In genomic region chr17:15379741-15380526, GRCm38 (mm10) we compare ENCODE assay signal across 8 mouse cellular contexts. TPM values are rescaled to one million over a fixed set of nuclear protein-coding genes. Genes with fewer than 3 reads are reported as not detected.
A peak's percentile ranks its signal among the peaks of the same experiment; 100 is the strongest.
DNase-seq lines count a peak whose midpoint lies in the region; ATAC-seq and TF ChIP-seq lines count a peak whose summit lies in the region.

No protein-coding gene starts in this region.

- no peaks in the 10 kb centered on the region for H3K9me3 ChIP-seq in lung, embryonic 14.5 days (ENCODE audit: low read depth, low read length)
- H3K9me3 ChIP-seq in forebrain, embryonic 11.5 days (ENCODE audit: control insufficient read depth, low read length): no peaks in the 10 kb centered on the region
- H3K9me3 ChIP-seq in limb, embryonic 13.5 days: no peaks in the 10 kb centered on the region

- H3K27me3 ChIP-seq in lung, embryonic 14.5 days (ENCODE audit: insufficient read depth, low read length): peaks cover 62% of the 10 kb centered on the region
- no peaks in the 10 kb centered on the region for H3K27me3 ChIP-seq in forebrain, embryonic 11.5 days (ENCODE audit: control insufficient read depth, insufficient read depth, low read length)
- peaks cover 96% of the 10 kb centered on the region for H3K27me3 ChIP-seq in limb, embryonic 13.5 days
- no peaks in the 10 kb centered on the region for H3K27me3 ChIP-seq in small intestine, adult 2 months (ENCODE audit: control insufficient read depth, insufficient read depth, low read length)

- H3K36me3 ChIP-seq in lung, embryonic 14.5 days (ENCODE audit: insufficient read depth): no peaks in the 10 kb centered on the region
- H3K36me3 ChIP-seq in forebrain, embryonic 11.5 days (ENCODE audit: control insufficient read depth, insufficient read depth, low read length): no peaks in the 10 kb centered on the region
- H3K36me3 ChIP-seq in limb, embryonic 13.5 days: no peaks in the 10 kb centered on the region
- H3K36me3 ChIP-seq in small intestine, adult 2 months (ENCODE audit: control insufficient read depth, insufficient read depth, low read length): no peaks in the 10 kb centered on the region

- H3K4me1 ChIP-seq in lung, embryonic 14.5 days (ENCODE audit: insufficient read depth): no peaks in the 10 kb centered on the region; the same call in 1 of the 2 replicates
- peaks cover 46% of the 10 kb centered on the region for H3K4me1 ChIP-seq in forebrain, embryonic 11.5 days (replicated peaks; ENCODE audit: control insufficient read depth, insufficient read depth, low read length)
- peaks cover 35% of the 10 kb centered on the region for H3K4me1 ChIP-seq in limb, embryonic 13.5 days
- H3K4me1 ChIP-seq in small intestine, adult 2 months (ENCODE audit: control insufficient read depth, insufficient read depth, insufficient read length, low read length): peaks cover 6% of the 10 kb centered on the region

- DNase-seq in lung, embryonic 14.5 days: no peak
- no peak for DNase-seq in lung, postnatal 10 days
- DNase-seq in forebrain, embryonic 11.5 days (ENCODE audit: low spot score): no peak
- no peak for DNase-seq in retina, postnatal 1 day
- no peak for DNase-seq in adrenal gland, adult 18-20 months (ENCODE audit: low spot score in 2 of 2)
- DNase-seq in lung, postnatal 14 days: no peak

- TF ChIP-seq CTCF in lung, embryonic 14.5 days (IDR thresholded peaks at IDR 0.05; ENCODE audit: low read depth): no peak
- no peak for TF ChIP-seq CTCF in small intestine, adult 2 months (IDR thresholded peaks at IDR 0.05; ENCODE audit: extremely low read depth, insufficient read length, insufficient replicate concordance, low read depth, low read length)

- peak overlapping the region; percentile 43 for H3K4me3 ChIP-seq in lung, embryonic 14.5 days (ENCODE audit: low read depth, low read length)
- peak overlapping the region; percentile 30 for H3K4me3 ChIP-seq in forebrain, embryonic 11.5 days (ENCODE audit: low read depth, low read length)
- H3K4me3 ChIP-seq in limb, embryonic 13.5 days: peak overlapping the region; percentile 49
- H3K4me3 ChIP-seq in small intestine, adult 2 months (ENCODE audit: low read depth, low read length): peak overlapping the region; percentile 61

- H3K9ac ChIP-seq in lung, embryonic 14.5 days: peak overlapping the region; percentile 53
- H3K9ac ChIP-seq in forebrain, embryonic 11.5 days (ENCODE audit: low read length): peak overlapping the region; percentile 56
- peak overlapping the region; percentile 67 for H3K9ac ChIP-seq in limb, embryonic 13.5 days

- no peak for ATAC-seq in lung, embryonic 14.5 days (ENCODE audit: insufficient read depth)
- no peak for ATAC-seq in forebrain, embryonic 11.5 days (replicated peaks; ENCODE audit: low FRiP score)
- no peak for ATAC-seq in limb, embryonic 13.5 days (ENCODE audit: low FRiP score, low read depth)

- no peak for TF ChIP-seq POLR2A in small intestine, adult 2 months (IDR thresholded peaks at IDR 0.05; ENCODE audit: low read depth, low read length)

- H3K4me2 ChIP-seq in lung, embryonic 14.5 days: peak overlapping the region; percentile 89
- H3K4me2 ChIP-seq in forebrain, embryonic 11.5 days (ENCODE audit: low read depth, low read length, severe bottlenecking): peak overlapping the region; percentile 73
- H3K4me2 ChIP-seq in limb, embryonic 13.5 days (replicated peaks): peak overlapping the region; percentile 85

- no peak overlapping the region for H3K27ac ChIP-seq in lung, embryonic 14.5 days (ENCODE audit: low read depth)
- H3K27ac ChIP-seq in forebrain, embryonic 11.5 days (ENCODE audit: low read depth, low read length): peak overlapping the region; percentile 92
- H3K27ac ChIP-seq in limb, embryonic 13.5 days: no peak overlapping the region
- H3K27ac ChIP-seq in small intestine, adult 2 months (ENCODE audit: insufficient read depth, low read depth, low read length): no peak overlapping the region

- 11% methylated on average over 17 of the region's 17 CpGs for WGBS in lung, embryonic 14.5 days
- 6% methylated on average over 17 of the region's 17 CpGs for WGBS in forebrain, embryonic 11.5 days
- 9% methylated on average over 17 of the region's 17 CpGs for WGBS in limb, embryonic 13.5 days
- 22% methylated on average over 17 of the region's 17 CpGs for whole genome bisulfite sequencing in small intestine, adult 2 months

RNA-seq across cellular contexts. Expression of gene Dll1, which starts 3.3 kb away (rescaled TPM):
- polyA plus RNA-seq in lung, embryonic 14.5 days (2014; fragmentation: Nextera tagmentation; extraction: Ambion mirVana): 3.1 and 3.4 TPM in 2 replicates
- 84.7 and 97.4 TPM in 2 replicates for polyA plus RNA-seq in forebrain, embryonic 11.5 days (2014; fragmentation: Nextera tagmentation; extraction: Ambion mirVana)
- 7.0 and 7.1 TPM in 2 replicates for polyA plus RNA-seq in limb, embryonic 13.5 days (2015; fragmentation: Nextera tagmentation; extraction: Ambion mirVana)
- polyA plus RNA-seq in small intestine, adult 2 months (2012; rRNA removed): 22.4 and 52.5 TPM in 2 replicates
- 1 to 10 TPM; 4.1 to 7.0 TPM for total RNA-seq in adrenal gland, adult 18-20 months (2021)

RNA-seq across cellular contexts. Expression of gene Fam120b, which starts 16.1 kb away (rescaled TPM):
- polyA plus RNA-seq in lung, embryonic 14.5 days (2014; fragmentation: Nextera tagmentation; extraction: Ambion mirVana): 25.0 and 26.6 TPM in 2 replicates
- 32.7 and 33.6 TPM in 2 replicates for polyA plus RNA-seq in forebrain, embryonic 11.5 days (2014; fragmentation: Nextera tagmentation; extraction: Ambion mirVana)
- polyA plus RNA-seq in limb, embryonic 13.5 days (2015; fragmentation: Nextera tagmentation; extraction: Ambion mirVana): 32.8 and 34.5 TPM in 2 replicates
- 5.3 and 7.6 TPM in 2 replicates for polyA plus RNA-seq in small intestine, adult 2 months (2012; rRNA removed)
- total RNA-seq in adrenal gland, adult 18-20 months (2021): 10 to 100 TPM; 19.9 to 22.1 TPM
